Mouse (Mus musculus) kidney, adult 2 months (tissue): ENCODE results near the gene Hspa13. TPM values are rescaled to one million over a fixed set of nuclear protein-coding genes. Genes with fewer than 3 reads are reported as not detected.

Source experiments
- DNase-seq: peaks from one replicate; pipeline ENCODE4 v3.0.0; 2021
- H3K27ac ChIP-seq: fragments of 200-500 bp; 2 replicates; pipeline ENCODE4 v1.5.1; 2012; ENCODE audit warnings: low read depth, low read length, control low read depth, inconsistent platforms; ENCODE audit not compliant: insufficient read depth
- H3K27me3 ChIP-seq: fragments of 200-500 bp; replicated peaks from 2 replicates; pipeline ENCODE4 v1.6.1; 2012; ENCODE audit warnings: mild to moderate bottlenecking, moderate library complexity, low read length, inconsistent platforms; ENCODE audit not compliant: control insufficient read depth, insufficient read depth
- H3K36me3 ChIP-seq: fragments of 200-500 bp; 2 replicates; pipeline ENCODE4 v1.6.1; 2012; ENCODE audit warnings: mild to moderate bottlenecking, moderate library complexity, low read length, inconsistent platforms; ENCODE audit not compliant: control insufficient read depth, insufficient read depth
- H3K4me1 ChIP-seq: fragments of 200-500 bp; 2 replicates; pipeline ENCODE4 v1.6.1; 2011; ENCODE audit warnings: low read length; ENCODE audit not compliant: control insufficient read depth, insufficient read depth
- H3K4me3 ChIP-seq: fragments of 200-500 bp; 2 replicates; pipeline ENCODE4 v1.5.1; 2011; ENCODE audit warnings: mild to moderate bottlenecking, low read depth, low read length, control low read depth; ENCODE audit not compliant: insufficient read depth
- CTCF ChIP-seq: fragments of 200-500 bp; conservative IDR thresholded peaks from 2 replicates; pipeline ENCODE4 v1.5.1; 2011; ENCODE audit warnings: low read depth, mild to moderate bottlenecking, control low read depth, low read length, moderate library complexity, mixed read lengths; ENCODE audit not compliant: insufficient read depth, insufficient read length
- POLR2A ChIP-seq: fragments of 200-500 bp; IDR thresholded peaks from one replicate; pipeline ENCODE4 v1.6.1; 2011; ENCODE audit warnings: low read depth, low read length, control low read depth
- WGBS: fragments of 180-500 bp; shearing (Covaris S2); methylation state at CpG from one replicate; pipeline ENCODE4 v1.1.7; 2018; 5-methylcytosine and 5-hydroxymethylcytosine counted together
- polyA plus RNA-seq: library from polyadenylated mRNA; depleted of rRNA; stranded (reverse); fragments of >200 nt; gene quantifications from 2 replicates; pipeline ENCODE4 v1.2.3, GENCODE M21; 2012; rRNA removed

Hspa13 gene
- polyA plus RNA-seq, 1 experiment, result 5.1 TPM

DNA sequence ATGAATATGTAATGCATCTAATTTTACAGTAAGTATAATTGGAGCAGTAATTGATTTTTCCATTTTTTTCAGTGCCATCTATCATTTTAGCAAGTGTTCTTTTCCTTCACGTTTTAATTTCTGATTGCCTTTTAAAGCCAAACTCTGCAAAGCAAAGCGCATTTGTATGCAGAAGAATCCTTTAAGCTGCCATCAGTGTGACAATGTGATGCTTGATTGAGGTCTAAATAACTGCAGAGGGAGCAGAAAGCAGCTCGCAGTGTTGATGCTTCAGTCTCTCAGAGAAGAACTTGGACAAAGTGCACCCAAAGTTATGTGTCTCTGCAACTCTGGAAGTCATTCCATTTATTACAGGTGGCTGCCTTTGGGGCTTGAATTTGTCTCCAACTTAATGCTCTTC lies 22.9 kb downstream of the Hspa13 start:
- no peaks in the 10 kb centered on the region for H3K27me3 ChIP-seq
- no peak overlapping the region for H3K4me3 ChIP-seq
- WGBS, result 77% methylated on average over 3 of the region's 3 CpGs
- H3K36me3 ChIP-seq, result no peaks in the 10 kb centered on the region
- TF ChIP-seq POLR2A, result no peak
- no peak for TF ChIP-seq CTCF
- H3K4me1 ChIP-seq, result no peaks in the 10 kb centered on the region
- DNase-seq, result no peak
- H3K27ac ChIP-seq, result no peak overlapping the region

DNA sequence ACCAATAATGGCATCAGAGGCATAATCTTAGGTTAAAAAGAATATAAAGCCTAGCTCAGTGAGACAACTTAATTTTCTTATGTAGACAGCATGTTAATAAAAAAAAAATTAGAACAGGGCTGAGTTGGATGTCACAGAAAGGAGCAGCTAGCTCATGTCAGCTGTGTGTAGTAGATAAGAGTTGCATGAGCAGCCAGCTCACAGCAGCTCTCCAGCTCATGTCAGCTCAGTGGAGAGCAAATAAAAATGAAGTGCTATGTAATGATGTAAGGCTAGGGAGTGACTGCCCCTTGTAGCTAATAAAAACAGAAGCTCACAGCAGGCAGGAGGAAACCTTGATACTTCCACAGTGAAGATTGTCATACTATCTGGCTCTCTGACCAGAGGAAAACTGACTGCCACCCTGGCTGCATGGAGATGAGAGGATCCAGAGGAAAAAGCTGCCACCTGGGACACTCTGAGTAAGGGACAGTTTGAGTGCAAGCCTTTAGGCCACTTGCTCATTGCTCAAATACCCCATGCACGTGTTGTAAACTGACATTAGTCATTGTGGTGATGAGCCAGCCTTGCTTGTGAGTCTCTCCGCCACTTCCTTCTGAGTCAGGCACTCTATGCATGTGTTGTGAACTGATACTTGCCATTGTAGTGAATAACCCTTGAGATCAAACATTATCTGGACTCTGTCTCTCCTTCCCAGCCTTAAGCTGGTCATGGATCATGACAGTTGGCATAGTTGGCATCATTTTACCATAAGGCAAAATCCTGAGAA lies 49.3 kb downstream of the Hspa13 start:
- no peak for DNase-seq
- 43% methylated on average over 2 of the region's 2 CpGs for WGBS

DNA sequence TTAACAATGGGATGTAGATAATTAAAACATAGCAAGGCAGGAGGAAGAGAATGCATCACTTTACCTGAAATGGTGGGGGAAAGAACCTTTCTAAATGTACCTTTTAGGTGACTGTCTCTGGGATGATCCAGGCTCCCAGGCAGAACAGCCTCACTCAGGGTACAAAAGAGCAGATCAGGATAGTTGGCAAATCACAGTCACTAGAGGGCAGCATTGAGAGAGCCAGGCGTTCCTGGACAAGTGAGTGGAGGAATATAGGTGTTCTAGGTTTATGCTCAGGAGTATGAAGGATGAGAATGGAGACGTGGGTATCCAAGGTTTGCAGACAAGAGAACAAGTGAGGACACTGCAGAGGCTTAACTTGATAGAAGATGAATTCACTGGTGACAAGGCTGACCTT lies 70.7 kb downstream of the Hspa13 start:
- Histone ChIP-seq H3K4me1 (no peaks in the 10 kb centered on the region), H3K36me3 (no peaks in the 10 kb centered on the region), H3K27ac (no peak overlapping the region), H3K4me3 (no peak overlapping the region), H3K27me3 (no peaks in the 10 kb centered on the region)
- TF ChIP-seq POLR2A, result no peak
- TF ChIP-seq CTCF, result peak; percentile 76
- WGBS, result 4% methylated on average over 2 of the region's 2 CpGs
- peak; percentile 61 for DNase-seq

More for the DNA sequence above, 49.3 kb downstream of the Hspa13 start:
- no peaks in the 10 kb centered on the region for H3K27me3 ChIP-seq
- no peaks in the 10 kb centered on the region for H3K36me3 ChIP-seq
- H3K4me3 ChIP-seq, result no peak overlapping the region
- no peaks in the 10 kb centered on the region for H3K4me1 ChIP-seq
- TF ChIP-seq POLR2A, result no peak
- no peak for TF ChIP-seq CTCF
- H3K27ac ChIP-seq, result no peak overlapping the region

Other genes starting within 250 kb of the Hspa13 start
- not detected in 2 replicates for gene Lipi, start 181.0 kb downstream of the Hspa13 start, polyA plus RNA-seq
- gene Rbm11, start 174.3 kb downstream of the Hspa13 start, polyA plus RNA-seq, result 0.33 and 0.39 TPM in 2 replicates